Mouse (Mus musculus): ENCODE results near the gene Ldb2.

Gene Ldb2

DNA sequence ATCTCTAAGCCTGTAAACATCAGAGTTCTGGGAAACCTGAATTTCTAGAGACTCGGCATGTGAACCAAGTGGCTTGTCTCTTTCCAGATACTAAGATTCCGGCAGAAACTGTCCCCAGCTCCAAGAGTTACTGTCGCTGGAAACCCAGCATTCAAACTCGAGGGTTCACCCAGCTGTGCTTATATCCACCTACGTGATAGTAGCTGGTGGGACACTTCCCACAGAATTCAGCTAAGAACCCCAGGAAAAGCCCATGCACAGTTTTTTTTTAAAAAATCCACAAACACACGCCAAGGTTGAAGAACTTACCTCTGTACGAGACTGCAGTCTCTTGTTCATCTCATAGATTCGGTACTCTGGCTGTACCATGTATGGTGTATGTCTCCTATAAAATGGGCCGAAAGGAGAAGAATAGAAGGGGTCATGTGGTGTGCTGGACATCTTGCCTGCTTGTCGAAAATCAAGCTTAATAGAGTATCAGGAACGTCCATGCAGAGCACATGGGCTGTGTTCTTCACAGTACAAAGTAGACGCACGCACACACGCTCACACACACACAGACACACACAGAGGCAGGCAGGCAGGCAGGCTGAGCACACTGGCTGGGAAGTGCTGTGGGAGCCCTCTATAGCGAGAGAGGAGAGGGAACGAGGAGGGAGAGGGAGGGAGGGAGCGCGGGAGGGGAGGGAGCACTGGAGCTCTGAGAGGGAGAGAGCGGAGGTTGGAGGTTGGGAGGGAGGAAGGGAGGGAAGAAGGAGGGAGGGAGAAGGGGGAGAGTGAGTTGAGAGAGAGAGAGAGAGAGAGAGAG is at the start of gene Ldb2:
Ldb2 (minus strand) TSS at position 628 of the 808 bp plus-strand sequence.
- DNase-seq, result no peak

DNA sequence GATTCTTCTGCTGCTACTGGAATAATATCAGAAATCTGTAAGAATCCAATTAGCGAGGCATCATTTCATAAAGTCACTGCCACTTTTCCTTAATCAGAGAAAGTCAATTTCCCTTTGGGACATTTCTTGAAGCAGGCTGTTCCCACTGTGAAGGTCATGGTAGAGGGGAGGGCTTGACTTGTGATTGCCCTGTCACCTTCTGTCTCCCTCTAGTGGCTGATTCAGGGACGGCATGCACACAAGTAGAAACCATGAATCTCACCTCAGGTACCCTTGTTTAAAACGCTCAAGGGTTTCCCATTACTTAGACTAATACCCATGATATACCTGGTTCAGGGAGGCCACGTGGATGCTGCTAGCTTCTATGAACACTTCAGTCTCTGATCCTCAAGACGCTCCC is 31.8 kb upstream of the Ldb2 start:
- DNase-seq, result peak; percentile 64

DNA sequence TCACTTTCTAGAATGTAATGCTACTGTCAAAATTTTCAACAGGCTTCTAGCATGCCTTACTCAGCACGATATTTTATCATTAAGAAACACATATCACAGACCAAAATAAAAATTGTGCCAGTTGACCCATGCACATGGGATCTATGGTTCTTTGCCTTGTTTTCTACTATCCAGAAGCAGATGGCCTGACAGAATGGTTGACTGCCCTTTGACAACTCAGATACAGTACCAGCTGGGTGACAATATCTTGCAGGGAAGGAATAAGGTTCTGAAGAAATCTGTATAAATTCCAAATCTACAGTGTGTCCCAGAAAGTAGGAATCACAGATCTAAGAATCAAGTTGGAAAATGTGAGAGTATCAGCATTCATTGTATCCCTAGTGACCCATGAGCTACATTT is 16.0 kb upstream of the Ldb2 start:
- DNase-seq, result no peak

DNA sequence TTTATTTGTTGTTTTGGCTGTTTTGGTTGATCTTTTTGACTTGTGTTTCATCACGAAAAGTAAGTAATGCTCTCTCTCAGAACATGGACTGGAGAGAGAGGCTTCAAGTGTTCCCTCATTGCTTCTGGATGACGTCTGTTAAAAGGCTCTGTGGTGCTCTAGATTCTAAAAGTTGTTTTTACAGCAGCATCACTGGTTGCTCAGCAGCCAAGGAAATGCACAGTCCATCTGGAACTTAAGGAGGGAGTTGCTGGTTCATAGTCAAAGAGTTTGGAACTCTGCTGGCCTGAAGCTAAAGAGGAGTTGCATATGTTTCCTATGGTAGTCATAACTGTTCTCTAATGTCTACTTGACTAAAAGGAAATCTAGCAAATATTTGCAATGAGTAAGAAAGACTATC is 6.5 kb upstream of the Ldb2 start:
- no peak for DNase-seq

DNA sequence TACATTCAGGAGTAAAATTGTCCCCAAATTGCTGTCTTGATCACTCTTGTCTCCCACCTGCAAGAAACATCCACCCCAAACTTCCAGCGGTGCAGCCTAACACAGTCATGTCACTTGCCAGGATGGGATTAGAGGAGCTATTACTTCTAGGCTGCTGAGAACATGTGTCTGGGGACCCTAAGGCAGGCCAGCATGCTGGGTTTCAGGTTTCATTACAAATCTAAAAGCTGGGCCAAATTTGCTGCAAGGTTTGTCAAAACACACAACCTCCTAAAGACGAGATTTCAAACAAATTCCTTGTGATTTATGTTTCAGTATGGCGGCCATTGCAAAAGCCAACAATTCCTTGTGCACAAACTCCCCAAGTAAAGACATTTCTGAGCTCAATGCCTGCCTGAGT is 1.6 kb upstream of the Ldb2 start:
- no peak for DNase-seq

DNA sequence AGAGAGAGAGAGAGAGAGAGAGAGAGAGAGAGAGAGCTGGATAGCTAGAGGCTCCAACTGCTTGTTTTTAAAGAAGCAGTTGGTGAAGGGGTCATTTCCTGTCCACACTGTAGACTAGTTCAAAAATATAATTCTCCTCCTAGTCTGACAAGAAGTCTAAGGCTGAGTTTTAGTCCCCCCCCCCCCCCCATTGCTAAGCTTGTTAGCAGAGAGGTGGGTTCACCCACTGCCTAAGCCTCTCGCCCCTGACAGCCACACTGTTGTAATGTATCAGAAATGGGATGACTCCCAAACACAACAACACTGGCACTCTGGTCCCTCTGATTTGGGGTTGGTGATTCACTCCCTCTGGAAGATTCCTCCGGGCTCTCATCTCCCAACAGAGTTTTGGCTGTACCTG is 381 bp upstream of the Ldb2 start:
- DNase-seq, result no peak

DNA sequence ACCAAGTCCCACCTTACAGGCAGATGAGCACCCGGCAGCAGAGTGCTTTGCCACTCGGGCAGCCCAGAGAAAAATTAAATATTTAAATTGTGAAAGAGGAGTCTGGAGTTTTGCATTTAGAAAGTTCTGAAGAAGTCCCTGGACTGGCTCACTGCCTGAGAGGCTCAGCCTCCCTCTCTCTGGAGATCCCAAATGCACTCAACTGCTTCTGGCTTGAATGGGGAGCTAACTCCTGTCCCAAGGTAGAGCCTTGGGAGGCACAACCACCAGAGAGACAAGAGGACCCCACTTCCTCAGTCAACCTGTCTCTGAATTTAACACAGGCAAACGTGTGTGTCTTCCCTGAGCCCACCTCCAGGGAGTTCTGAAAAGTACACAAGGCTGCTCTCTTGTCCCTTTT is 987 bp downstream of the Ldb2 start:
- DNase-seq, result no peak

DNA sequence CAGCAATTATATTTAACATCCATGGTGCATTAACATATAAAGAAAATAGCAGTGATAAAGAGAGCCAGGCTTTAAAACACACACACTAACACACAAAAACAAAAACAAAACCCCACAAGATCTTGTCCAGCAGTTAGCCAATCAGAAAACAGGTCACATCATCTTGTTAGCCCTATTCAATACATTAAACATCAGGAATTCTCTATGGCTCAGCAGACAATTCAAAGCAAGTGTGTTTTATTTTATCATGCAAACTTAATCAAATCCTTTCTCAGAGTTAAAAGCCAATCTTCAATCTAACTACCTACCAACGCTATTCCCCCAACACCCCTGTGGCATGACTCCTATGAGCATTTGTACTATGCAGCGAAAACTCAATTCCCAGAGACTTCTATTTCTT is 1.4 kb downstream of the Ldb2 start:
- DNase-seq, result no peak

DNA sequence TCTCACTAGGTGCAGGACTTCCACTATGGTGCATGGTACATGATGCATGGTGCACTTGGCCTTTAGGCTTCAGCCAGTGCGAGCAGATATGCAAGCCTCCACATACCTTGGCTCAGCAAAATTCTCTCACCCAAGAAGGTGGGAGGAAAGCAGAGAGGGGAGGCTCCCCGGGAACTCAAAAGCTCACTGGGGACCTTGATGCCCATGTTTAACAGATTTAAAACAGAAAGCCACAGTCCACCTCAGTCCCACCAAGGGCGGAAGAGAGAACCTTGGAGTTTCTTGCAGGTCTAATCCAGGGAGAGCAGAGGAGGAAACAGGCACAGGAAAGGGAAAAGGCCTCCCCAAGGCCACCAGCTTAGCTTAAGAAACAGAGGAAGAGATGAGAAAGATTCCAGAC is 14.9 kb downstream of the Ldb2 start:
- no peak for DNase-seq

DNA sequence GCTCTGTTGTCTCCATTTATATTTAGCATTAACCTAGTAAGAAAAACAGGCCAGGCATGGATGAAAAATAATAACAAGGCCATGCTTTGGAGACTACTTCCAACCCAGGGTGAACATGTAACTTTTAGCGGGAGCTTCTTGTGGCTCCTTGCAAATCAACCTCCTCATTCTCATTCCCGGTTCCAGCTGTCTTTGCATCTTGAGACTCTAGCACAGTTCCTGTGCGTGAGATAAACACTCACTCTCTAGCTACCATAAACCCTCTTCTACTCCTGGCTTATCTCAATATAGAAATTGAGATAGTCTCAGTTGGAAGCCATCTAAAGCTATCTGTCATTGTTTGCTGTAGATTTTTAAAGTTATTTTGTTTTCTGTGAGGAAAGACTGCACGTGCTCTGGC is 20.1 kb downstream of the Ldb2 start:
- DNase-seq, result no peak

DNA sequence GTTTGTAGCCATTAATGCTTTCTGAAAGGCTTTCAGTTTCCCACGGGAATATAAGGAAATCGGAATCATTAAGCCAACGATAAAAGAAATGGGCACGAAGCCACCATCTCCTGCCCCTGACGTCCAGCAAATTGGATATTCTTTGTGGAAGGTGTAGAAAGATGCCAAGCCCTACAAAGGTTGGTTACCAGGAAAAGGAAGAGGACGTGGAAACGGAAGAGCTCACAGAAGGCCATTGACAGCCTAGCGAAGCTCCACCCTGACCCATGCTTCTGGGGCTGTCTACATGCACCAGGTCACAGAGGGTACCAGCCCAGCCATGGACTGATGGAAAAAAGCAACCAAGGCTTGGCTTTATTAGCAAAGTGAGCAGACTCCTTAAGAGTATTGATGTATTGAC is 31.0 kb downstream of the Ldb2 start:
- no peak for DNase-seq

DNA sequence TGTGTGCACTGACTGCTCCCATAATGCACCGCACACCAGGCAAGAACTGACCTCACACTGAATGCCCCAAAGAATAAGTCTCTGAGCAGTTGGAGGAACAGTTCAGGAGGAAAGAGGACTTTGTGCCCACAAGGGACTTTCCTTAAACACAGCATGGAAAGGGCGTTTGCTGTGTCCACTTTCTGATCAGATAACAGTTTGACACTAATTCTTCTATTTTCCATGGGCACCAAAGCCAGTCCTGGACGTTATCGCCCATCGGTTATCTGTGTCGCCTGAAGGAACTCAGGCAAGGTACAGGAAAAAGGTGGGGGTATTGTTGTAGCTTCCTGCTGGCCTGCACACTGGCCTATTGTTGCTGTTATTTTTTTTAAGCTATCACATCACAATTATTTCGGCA is 34.6 kb downstream of the Ldb2 start:
- DNase-seq, result no peak

DNA sequence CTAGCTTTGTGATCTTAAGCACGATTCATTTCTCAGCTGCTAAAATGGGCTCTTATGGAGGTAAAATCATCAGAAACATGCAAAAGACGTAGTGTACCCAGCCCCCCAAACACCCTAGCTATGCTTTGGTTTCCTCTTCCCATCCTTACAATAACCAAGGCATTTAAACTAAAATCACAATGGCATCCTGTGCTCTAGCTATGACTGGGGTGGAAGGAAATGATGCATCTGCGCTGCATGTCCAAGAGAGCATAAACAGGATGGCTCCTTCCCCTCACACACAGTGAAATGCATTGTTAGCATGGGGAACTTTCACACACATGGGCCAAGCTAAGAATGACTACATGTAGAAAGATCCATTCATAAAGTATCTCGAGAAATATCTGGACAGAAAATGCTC is 40.3 kb downstream of the Ldb2 start:
- no peak for DNase-seq

DNA sequence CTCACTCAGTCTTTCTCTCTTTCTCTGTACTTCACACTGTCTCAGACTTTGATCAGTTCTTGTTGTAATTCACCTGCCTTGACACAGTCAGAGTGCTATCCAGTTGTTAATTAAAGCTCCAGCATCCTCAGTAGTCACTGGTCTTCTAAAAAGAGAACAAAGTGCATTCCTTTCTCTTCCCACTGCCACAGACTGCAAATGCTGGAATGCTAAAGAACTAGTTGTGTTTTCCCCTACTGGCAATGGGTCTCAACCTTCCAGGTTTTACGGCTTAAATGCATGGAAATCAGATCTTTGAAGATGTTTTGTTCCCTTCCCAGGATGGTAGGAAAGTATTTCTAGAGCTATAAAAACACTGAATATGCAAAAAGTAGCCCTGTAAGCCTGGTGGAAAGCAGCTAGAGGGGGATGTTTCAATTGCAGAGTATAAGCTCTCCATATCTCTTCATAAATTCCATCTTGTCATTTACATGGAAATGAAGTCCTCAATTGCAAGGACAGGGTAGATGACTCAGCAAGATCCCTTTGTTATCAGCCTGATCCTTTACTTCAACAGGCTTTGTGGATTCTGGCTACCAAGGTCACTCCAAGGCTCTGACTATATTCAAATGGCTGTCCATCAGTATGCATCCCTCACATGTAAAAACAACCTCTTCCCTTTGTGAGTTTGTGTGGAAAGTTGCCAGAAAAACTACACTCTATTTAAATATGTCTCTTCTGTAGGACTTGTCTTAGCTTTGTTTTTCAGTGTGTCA is 45.1 kb downstream of the Ldb2 start:
- no peak for DNase-seq

DNA sequence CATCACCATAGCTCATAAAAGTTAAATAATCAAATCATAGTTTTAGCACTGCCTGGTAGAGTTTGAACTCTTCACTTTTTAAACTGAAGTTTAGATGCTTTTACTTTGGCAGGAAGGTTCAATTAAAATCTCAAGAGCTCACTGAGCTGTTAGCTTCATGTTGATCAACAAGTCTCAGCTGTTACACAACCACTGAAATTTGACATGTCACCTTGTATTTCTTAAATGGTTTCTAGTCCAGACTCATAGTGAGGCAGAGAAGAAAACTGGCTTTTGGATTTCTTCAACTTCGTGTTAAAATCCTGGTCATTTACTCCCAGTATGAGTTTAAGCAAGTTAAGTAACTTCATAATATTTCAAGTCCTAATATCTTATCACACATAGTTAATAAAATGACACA is 53.8 kb downstream of the Ldb2 start:
- DNase-seq, result no peak

DNA sequence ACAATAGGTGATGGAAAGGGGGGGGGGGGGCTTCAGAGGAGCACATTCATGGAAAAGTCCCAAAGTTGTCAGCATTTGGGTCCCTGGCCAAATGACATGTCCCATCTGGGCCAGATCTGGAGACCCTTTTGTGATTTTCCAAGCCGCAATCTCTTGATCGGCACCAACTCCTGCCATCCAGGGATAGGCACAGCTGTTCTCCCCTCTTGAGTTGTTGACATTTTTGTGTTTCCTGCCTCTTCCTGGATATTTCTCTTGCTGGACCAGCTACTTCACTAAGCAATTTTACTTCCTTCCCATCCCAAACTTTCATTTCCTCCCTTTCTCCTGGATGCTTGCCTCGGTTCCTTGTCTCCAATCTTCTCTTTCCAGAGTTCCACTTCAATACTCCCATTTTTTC is 63.1 kb downstream of the Ldb2 start:
- no peak for DNase-seq

DNA sequence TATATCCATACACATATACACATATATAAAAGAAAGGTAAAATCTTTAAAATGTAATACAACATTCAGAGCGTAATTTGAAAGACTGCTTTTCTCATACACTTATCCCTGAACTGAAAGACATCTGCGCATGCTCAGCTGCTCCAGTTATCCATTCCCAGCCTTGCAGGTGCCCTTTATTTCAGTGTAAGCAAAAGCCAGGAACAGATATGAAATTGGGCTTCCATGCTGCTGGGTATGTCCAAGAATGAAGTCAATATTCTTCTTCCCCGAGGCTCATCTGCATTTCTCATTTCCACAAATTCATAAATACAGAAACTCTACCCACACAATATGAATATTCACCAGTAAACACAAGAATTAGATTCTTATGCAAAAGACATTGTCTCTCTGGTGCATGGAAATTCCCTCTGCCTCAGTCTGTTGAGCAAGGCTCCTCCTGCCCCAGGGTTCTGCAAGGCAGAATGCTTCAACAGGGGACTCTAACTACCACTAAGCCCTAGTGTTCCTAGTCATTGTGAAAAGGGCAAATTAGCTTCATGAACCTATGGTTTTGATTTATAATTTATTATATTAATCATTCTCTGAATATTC is 65.3 kb downstream of the Ldb2 start:
- no peak for DNase-seq

DNA sequence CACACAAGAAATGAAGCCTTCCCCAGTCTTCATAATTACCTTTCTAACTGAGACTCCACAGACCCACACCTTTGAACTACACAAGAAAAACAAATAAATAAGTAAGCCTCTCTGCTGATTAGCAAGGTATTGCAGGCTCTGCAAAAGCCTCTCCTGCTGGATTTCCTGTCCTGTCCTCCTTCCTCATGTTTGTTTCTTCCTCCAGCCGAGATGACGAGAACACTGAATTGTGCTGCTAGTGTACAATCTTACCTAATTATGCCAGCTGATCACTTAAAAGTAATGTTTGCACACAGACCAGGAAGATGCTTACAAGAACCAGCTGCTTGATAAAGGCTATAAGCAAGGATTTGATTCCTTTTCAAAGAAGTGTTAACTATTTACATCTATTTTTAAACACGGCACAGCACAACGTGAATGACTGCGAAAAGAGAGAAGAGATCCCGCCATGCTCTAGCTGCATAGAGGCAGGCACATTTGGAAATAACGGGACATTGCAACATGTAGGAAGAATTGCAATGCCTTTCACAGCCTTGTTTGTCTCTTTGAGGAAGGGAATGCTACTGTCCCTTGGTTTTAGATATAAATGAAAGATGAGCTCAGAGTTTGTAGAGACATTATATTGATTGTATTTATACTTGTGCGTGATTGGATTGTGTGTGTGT is 69.7 kb downstream of the Ldb2 start:
- DNase-seq, result no peak

DNA sequence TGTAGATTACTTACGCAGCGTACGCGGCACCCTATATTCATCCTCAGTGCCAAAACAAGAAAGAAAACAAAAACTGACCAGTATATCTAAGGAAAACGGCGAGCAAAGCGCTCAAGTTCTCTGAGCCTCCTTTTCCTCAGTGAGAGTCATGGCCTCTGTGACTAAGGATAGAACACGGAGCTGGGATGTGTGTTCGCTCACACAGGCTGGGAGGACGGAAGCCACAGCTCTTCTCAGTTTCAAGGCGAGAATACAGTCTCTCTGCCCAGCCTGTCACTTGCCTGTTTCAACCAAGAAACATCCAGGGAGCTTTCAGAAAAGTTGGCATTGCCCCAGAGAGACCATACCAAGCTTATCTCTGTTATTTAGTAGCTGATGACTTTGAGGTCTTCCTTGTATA is 71.5 kb downstream of the Ldb2 start:
- DNase-seq, result no peak

DNA sequence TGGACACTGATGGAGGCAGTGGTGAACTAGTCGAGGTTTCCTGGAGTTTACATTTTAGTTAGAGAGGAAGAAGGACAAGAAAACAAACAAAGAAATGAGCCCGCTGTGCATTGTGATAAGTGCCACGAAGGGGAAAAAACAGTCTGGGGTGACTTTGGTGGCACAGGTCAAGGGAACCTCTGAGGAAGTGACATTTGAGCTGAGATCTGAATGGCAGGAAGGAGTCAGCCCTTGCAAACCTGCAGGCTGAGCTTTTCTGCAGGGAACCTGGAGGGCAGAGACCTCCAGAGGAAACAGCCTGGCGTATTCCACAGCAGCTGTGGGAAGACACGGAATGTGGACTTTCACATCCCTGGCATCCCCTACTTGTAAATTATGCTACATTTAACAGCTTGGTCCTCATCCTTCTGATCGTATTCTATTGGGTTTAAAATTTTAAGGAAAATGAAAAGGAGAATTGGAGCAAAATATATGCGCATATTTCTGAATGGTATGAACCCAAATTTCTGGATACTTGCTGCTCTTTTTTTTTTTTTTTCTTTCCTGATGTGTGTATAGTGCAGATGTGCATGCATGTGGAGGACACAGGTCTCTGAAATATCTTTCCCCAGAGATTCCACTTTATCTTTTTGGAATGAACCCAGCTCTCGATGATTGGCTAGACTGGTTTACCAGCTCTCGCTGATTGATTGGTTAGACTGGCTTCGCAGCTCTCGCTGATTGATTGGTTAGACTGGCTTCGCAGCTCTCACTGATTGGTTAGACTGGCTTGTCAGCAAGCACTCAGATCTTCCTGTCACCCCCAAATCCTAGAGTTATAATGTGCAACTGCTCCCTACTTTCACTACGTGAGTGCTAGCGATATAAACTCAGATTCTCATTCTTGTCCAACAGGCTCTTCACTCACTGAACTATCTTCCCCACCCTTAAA is 72.7 kb downstream of the Ldb2 start:
- no peak for DNase-seq

DNA sequence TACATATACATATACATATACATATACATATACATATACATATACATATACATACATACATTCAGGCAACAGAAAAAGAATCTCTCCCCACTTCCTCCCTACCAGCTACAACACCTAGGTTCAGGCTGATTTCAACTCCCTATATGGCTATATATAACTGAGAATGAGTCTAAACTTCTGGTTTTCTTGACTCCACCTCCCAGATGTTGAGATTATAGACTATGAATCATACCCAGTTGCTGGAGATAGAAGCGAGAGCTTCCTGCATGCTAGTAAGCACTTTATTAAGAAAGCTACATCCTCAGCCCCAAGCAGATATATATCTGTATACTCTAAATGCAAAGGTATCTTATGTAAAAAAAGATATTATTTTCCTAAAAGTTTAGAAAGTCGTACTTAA is 74.0 kb downstream of the Ldb2 start:
- no peak for DNase-seq

DNA sequence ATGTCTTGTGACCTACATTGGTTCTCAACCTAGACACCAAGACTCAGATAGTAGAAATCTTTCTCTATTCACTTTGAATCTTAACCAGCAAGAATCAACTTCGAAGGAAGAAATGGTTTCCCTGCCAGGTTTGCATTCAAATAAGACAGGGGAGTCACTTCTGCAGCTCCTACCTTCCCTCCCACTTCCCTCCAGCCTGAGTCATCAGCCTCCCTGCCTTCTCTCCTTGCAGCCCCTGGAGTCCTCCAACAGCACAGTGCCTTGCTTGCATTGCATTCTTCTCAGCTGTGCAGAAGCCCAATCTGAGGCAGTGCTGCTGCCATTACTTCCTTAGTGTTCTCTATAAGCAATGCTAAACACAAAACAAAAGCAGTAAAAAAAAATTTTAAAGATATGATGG is 79.6 kb downstream of the Ldb2 start:
- DNase-seq, result no peak

DNA sequence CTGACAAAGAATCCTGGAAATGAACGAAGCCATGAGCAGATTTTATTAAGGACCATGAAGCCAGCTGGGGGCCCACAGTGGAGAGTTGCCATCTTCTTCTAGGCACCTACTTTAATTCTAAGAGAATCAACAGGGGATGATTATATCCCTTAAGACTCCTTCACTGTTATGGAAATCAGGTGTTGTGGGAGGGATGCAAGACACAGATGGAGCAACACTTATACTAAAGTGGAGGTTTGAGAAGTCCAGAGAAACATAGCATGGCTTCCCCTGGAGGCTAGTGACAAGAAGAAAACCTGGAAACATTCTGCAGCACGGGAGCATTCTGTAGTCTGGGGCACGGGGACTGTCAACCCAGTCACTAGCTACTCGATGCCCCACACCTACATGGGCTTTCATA is 85.0 kb downstream of the Ldb2 start:
- DNase-seq, result no peak
